Mouse (Mus musculus): Measurements from ENCODE around the gene Mogs. TPM values are rescaled to one million over a fixed set of nuclear protein-coding genes. Genes with fewer than 3 reads are reported as not detected.

Mogs gene
- polyA plus RNA-seq, 1 experiment from 2014 or later = 21.9 TPM

DNA sequence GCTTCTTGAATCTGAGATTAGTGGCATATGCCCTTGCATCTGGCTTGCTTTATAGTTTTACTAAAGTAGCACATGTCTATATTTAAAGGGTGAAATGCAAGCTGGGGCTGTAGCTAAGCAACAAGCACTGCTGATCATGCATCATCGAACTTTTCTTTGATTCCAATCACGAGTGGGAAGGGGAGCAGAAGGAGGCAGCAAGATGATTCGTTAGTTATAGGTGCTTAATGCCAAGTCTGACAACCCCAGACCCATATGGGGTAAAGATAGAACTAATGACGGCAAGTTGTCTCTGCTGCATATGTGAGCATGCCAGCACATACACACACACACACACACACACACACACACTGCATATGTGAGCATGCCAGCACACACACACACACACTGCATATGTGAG is 11.1 kb upstream of the Mogs start:
- Histone ChIP-seq H3K4me3 (ENCODE audit: low read depth, low read length) (no peak overlapping the region), H3K27ac (ENCODE audit: low read depth, low read length) (no peak overlapping the region), H3K27me3 (ENCODE audit: control insufficient read depth, insufficient read depth, low read length) (peaks cover 3% of the 10 kb centered on the region; the same call in 1 of the 2 replicates), H3K9ac (replicated peaks; ENCODE audit: low read depth, low read length) (no peak overlapping the region), H3K36me3 (ENCODE audit: control insufficient read depth, insufficient read depth, low read length) (no peaks in the 10 kb centered on the region), H3K4me2 (ENCODE audit: low read depth, low read length) (no peak overlapping the region), H3K9me3 (ENCODE audit: control insufficient read depth, low read length) (no peaks in the 10 kb centered on the region), H3K4me1 (ENCODE audit: control insufficient read depth, insufficient read depth, low read length) (peaks cover 24% of the 10 kb centered on the region)
- no peak for ATAC-seq (ENCODE audit: low read depth)
- WGBS = 80% methylated on average over 4 of the region's 4 CpGs

DNA sequence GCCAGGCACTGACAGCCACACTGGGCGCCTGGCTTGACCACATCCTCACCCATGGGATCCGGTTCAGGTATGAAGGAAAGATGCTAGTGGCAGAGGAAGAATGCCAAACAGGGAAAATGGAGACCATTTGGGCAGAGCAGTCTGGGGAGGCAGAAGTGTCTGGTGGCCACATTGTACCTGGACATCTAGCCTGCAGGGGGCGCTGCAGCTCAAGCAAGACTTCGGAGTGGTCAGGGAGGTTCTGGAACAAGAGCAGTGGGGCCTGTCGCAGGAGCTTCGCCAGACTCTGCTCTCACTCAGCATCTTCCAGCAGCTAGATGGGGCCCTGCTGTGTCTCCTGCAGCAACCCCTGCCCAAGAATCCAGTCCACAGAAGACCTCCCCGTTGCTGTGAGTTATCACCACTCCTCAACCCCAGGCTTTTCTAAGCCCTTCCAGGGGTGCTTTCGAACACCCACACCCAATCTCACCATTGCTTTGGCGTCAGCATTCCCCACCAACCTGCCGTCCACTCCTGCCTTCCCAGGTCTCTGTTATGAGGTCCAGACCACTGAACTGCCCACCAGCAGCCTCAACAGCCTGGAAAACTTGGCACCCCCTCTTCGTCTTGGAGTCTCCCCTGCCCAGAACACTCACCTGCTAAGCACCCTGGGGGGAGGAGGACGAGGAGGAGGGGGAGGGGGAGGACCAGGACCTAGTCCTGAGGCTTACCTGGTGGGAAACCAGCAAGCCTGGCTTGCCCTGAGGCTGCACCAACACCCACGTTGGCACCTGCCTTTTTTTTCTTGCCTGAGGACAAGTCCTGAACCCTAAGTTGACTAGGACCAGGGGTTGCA is 7.5 kb upstream of the Mogs start:
- Histone ChIP-seq H3K9me3 (ENCODE audit: control insufficient read depth, low read length) (no peaks in the 10 kb centered on the region), H3K4me1 (ENCODE audit: control insufficient read depth, insufficient read depth, low read length) (peaks cover 22% of the 10 kb centered on the region), H3K4me2 (ENCODE audit: low read depth, low read length) (peak overlapping the region; percentile 93), H3K27me3 (ENCODE audit: control insufficient read depth, insufficient read depth, low read length) (no peaks in the 10 kb centered on the region), H3K27ac (ENCODE audit: low read depth, low read length) (no peak overlapping the region), H3K4me3 (ENCODE audit: low read depth, low read length) (no peak overlapping the region; the same call in 1 of the 2 replicates), H3K9ac (replicated peaks; ENCODE audit: low read depth, low read length) (0 out of 2 replicates have a peak overlapping the region, but pooled peaks have one; percentile 11), H3K36me3 (ENCODE audit: control insufficient read depth, insufficient read depth, low read length) (peaks cover 3% of the 10 kb centered on the region; the same call in 1 of the 2 replicates)
- peak; percentile 12; the same call in 1 of the 2 replicates for ATAC-seq (ENCODE audit: low read depth)
- WGBS = 33% methylated on average over 13 of the region's 13 CpGs

DNA sequence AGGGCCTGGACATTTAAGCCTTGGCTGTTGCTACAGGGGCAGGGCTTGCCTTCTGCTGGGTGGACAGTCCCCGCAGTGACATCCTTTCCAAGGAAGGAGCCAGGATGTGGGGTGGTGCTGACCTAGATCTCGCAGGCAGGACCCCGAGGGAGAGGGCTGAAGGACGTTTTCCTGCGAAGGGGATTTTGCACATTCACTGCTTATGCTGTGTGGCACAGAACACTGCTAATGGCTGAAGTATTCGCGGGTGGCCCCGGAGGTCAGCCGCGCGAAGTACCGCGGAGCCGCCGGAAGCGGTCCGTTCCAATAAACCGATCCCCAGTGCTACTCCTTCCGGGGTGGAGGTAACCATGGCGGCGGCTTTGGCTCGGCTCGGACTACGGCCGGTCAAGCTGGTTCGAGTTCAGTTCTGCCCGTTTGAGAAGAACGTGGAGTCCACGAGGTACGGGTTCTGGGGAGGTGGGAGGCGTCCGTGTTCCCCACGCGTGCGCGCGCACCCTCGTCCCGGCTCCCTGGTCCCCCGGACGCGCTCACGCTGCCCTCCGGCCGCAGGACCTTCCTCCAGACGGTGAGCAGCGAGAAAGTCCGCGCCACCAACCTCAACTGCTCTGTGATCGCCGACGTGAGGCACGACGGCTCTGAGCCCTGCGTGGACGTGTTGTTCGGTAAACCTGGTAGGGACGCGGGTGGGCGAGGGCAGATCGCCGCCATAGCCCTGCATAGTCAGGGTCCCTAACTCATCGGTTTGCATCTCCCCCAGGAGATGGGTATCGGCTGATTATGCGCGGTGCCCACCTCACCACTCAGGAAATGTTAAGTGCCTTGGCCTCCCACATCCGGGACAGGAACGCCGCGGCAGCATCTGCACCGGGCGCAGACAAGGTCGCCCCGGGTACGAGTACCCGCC is 6.3 kb upstream of the Mogs start, which contains the start of gene Mrpl53:
Gene Mrpl53 (plus strand): TSS at position 279 of the 907 bp plus-strand sequence.
- H3K27me3 ChIP-seq (ENCODE audit: control insufficient read depth, insufficient read depth, low read length) = no peaks in the 10 kb centered on the region
- peak within 1 kb of the TSS; percentile 75 for H3K27ac ChIP-seq (ENCODE audit: low read depth, low read length)
- H3K4me3 ChIP-seq (ENCODE audit: low read depth, low read length) = peak within 1 kb of the TSS; percentile 80
- WGBS = under 1% methylated on average over 76 of the region's 76 CpGs
- H3K4me2 ChIP-seq (ENCODE audit: low read depth, low read length) = peak within 1 kb of the TSS; percentile 93
- peak within 1 kb of the TSS; percentile 86 for H3K9ac ChIP-seq (replicated peaks; ENCODE audit: low read depth, low read length)
- H3K36me3 ChIP-seq (ENCODE audit: control insufficient read depth, insufficient read depth, low read length) = peaks cover 3% of the 10 kb centered on the region; the same call in 1 of the 2 replicates
- ATAC-seq (ENCODE audit: low read depth) = peak; percentile 87
- peaks cover 15% of the 10 kb centered on the region; the same call in 1 of the 2 replicates for H3K4me1 ChIP-seq (ENCODE audit: control insufficient read depth, insufficient read depth, low read length)
- H3K9me3 ChIP-seq (ENCODE audit: control insufficient read depth, low read length) = no peaks in the 10 kb centered on the region

DNA sequence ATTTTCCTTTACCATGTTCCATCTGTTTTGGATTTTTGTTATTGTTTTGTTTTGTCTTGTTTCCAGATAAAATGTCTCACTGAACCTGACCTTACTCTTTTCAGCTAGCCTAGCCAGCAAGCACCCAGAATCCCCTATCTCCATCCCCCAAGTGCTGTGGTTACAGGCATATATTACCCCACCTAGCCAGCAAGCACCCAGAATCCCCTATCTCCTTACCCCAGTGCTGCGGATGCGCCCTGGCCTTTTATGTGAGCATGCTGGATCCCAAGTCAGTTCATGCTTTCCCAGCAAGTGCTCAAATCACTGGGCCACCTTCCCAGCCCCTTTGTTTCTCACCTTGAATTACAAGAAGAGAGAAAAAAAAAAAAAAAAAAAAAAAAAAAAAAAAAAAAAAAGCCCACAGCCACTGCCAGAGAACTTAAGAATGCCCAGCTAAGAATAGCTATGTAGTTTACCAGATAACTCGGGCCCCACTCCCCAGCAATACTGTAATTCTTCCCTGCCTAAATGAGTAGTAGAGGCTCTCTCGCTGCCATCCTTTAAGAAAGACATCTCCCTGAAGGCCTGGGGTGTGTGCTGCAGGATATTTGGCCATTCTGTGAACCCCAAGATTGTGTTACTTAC is 3.7 kb upstream of the Mogs start:
- ATAC-seq (ENCODE audit: low read depth) = no peak
- H3K4me1 ChIP-seq (ENCODE audit: control insufficient read depth, insufficient read depth, low read length) = peaks cover 25% of the 10 kb centered on the region
- H3K27ac ChIP-seq (ENCODE audit: low read depth, low read length) = no peak overlapping the region
- H3K27me3 ChIP-seq (ENCODE audit: control insufficient read depth, insufficient read depth, low read length) = no peaks in the 10 kb centered on the region
- no peak overlapping the region for H3K9ac ChIP-seq (replicated peaks; ENCODE audit: low read depth, low read length)
- H3K9me3 ChIP-seq (ENCODE audit: control insufficient read depth, low read length) = no peaks in the 10 kb centered on the region
- H3K4me3 ChIP-seq (ENCODE audit: low read depth, low read length) = no peak overlapping the region
- 93% methylated on average over 4 of the region's 4 CpGs for WGBS
- H3K4me2 ChIP-seq (ENCODE audit: low read depth, low read length) = no peak overlapping the region
- peaks cover 3% of the 10 kb centered on the region; the same call in 1 of the 2 replicates for H3K36me3 ChIP-seq (ENCODE audit: control insufficient read depth, insufficient read depth, low read length)

DNA sequence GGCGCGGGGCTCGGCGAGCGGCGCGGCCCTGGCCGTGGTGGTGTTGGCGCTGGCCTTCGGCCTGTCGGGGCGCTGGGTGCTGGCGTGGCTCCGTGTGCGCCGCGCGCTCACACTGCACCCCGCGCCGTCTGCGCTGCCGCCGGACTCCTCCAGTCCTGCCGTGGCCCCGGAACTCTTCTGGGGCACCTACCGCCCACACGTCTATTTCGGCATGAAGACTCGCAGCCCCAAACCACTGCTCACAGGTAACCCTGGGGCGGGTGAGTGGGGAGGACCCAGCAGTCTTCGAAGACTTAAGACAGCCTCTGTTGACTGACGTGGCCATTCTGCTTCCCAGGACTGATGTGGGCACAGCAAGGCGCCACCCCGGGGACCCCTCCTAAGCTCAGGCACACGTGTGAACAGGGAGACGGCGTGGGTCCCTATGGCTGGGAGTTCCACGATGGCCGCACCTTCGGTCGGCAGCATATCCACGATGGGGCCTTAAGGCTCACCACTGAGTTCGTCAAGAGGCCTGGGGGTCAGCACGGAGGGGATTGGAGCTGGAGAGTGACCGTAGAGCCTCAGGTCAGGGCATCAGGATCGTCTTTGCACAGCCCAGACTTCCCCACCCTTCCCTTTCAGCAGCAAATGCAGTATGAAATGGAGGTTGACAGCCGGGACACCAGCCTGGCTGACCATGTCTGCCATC is 531 bp downstream of the Mogs start:
- H3K9ac ChIP-seq (replicated peaks; ENCODE audit: low read depth, low read length) = peak overlapping the region; percentile 90
- H3K4me3 ChIP-seq (ENCODE audit: low read depth, low read length) = peak overlapping the region; percentile 77
- H3K27ac ChIP-seq (ENCODE audit: low read depth, low read length) = peak overlapping the region; percentile 80
- peak; percentile 13 for ATAC-seq (ENCODE audit: low read depth)
- H3K9me3 ChIP-seq (ENCODE audit: control insufficient read depth, low read length) = no peaks in the 10 kb centered on the region
- WGBS = 2% methylated on average over 46 of the region's 48 CpGs
- H3K36me3 ChIP-seq (ENCODE audit: control insufficient read depth, insufficient read depth, low read length) = peaks cover 18% of the 10 kb centered on the region
- H3K27me3 ChIP-seq (ENCODE audit: control insufficient read depth, insufficient read depth, low read length) = no peaks in the 10 kb centered on the region
- H3K4me1 ChIP-seq (ENCODE audit: control insufficient read depth, insufficient read depth, low read length) = peaks cover 24% of the 10 kb centered on the region
- H3K4me2 ChIP-seq (ENCODE audit: low read depth, low read length) = peak overlapping the region; percentile 67

DNA sequence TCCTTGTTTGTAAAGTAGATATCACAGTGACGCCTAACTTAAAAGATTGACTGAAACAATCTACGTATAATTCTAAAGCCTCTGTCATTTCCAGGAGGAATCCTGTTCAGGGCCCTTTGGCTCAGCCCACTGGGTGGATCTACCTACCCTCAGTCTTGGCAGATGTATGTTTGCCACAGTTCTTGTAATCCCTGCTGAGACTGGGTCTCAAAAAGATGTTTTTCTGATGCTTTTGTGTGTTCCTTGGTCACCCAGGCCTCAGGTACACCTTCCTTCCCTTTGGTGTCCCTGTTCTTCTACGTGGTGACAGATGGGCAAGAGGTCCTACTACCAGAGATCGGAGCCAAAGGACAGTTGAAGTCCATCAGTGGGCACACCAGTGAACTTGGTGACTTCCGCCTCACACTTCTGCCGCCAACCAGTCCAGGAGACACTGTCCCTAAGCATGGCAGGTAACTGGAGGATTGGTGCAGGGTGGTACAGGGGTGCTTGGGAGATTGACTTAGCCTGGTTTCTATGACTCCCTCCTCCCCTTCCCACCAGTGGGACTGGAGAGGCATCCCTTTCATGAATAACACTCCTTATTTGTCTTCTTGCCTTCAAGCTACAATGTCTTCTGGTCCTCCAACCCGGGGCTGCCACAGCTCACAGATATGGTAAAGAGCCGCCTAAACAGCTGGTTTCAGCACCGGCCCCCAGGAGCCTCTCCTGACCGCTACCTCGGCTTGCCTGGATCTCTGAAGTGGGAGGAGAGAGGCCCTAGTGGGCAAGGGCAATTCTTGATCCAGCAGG is 1.3 kb downstream of the Mogs start:
- H3K4me2 ChIP-seq (ENCODE audit: low read depth, low read length) = peak overlapping the region; percentile 67
- H3K4me1 ChIP-seq (ENCODE audit: control insufficient read depth, insufficient read depth, low read length) = peaks cover 24% of the 10 kb centered on the region
- no peaks in the 10 kb centered on the region for H3K9me3 ChIP-seq (ENCODE audit: control insufficient read depth, low read length)
- 80% methylated on average over 11 of the region's 11 CpGs for WGBS
- H3K36me3 ChIP-seq (ENCODE audit: control insufficient read depth, insufficient read depth, low read length) = peaks cover 16% of the 10 kb centered on the region
- no peak for ATAC-seq (ENCODE audit: low read depth)
- peak overlapping the region; percentile 77 for H3K4me3 ChIP-seq (ENCODE audit: low read depth, low read length)
- H3K27ac ChIP-seq (ENCODE audit: low read depth, low read length) = no peak overlapping the region
- H3K27me3 ChIP-seq (ENCODE audit: control insufficient read depth, insufficient read depth, low read length) = no peaks in the 10 kb centered on the region
- peak overlapping the region; percentile 90 for H3K9ac ChIP-seq (replicated peaks; ENCODE audit: low read depth, low read length)

DNA sequence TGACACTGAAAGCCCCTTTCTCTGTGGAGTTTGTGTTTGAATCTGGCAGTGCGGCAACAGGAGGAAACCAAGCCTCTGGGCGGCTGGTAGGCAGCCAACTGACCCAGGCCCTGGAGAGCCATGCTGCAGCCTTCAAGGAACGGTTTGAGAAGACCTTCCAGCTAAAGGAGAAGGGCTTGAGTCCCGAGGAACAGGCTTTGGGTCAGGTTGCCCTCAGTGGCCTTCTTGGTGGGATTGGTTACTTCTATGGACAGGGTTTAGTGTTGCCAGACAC is 1.8 kb downstream of the Mogs start:
- ATAC-seq (ENCODE audit: low read depth) = no peak
- no peaks in the 10 kb centered on the region for H3K9me3 ChIP-seq (ENCODE audit: control insufficient read depth, low read length)
- no peaks in the 10 kb centered on the region for H3K27me3 ChIP-seq (ENCODE audit: control insufficient read depth, insufficient read depth, low read length)
- WGBS = 85% methylated on average over 4 of the region's 4 CpGs
- no peak overlapping the region for H3K4me3 ChIP-seq (ENCODE audit: low read depth, low read length)
- H3K9ac ChIP-seq (replicated peaks; ENCODE audit: low read depth, low read length) = no peak overlapping the region
- peaks cover 16% of the 10 kb centered on the region for H3K36me3 ChIP-seq (ENCODE audit: control insufficient read depth, insufficient read depth, low read length)
- no peak overlapping the region for H3K4me2 ChIP-seq (ENCODE audit: low read depth, low read length)
- H3K4me1 ChIP-seq (ENCODE audit: control insufficient read depth, insufficient read depth, low read length) = peaks cover 24% of the 10 kb centered on the region
- H3K27ac ChIP-seq (ENCODE audit: low read depth, low read length) = no peak overlapping the region

DNA sequence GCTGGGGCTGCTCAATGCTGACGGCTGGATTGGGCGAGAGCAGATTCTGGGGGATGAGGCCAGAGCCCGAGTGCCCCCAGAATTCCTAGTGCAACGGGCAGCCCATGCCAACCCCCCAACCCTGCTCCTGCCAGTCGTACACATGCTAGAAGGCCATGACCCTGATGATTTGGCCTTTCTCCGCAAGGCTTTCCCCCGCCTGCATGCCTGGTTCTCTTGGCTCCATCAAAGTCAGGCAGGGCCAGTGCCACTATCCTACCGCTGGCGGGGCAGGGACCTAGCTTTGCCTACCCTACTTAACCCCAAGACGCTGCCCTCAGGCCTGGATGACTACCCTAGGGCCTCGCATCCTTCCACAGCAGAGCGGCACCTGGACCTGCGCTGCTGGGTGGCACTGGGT is 2.3 kb downstream of the Mogs start:
- no peak overlapping the region for H3K27ac ChIP-seq (ENCODE audit: low read depth, low read length)
- peaks cover 16% of the 10 kb centered on the region for H3K36me3 ChIP-seq (ENCODE audit: control insufficient read depth, insufficient read depth, low read length)
- H3K9ac ChIP-seq (replicated peaks; ENCODE audit: low read depth, low read length) = no peak overlapping the region
- no peak overlapping the region for H3K4me3 ChIP-seq (ENCODE audit: low read depth, low read length)
- 89% methylated on average over 13 of the region's 13 CpGs for WGBS
- no peaks in the 10 kb centered on the region for H3K9me3 ChIP-seq (ENCODE audit: control insufficient read depth, low read length)
- H3K4me1 ChIP-seq (ENCODE audit: control insufficient read depth, insufficient read depth, low read length) = peaks cover 29% of the 10 kb centered on the region
- H3K4me2 ChIP-seq (ENCODE audit: low read depth, low read length) = no peak overlapping the region
- ATAC-seq (ENCODE audit: low read depth) = no peak
- H3K27me3 ChIP-seq (ENCODE audit: control insufficient read depth, insufficient read depth, low read length) = no peaks in the 10 kb centered on the region
